20 mouse cellular contexts compared by ENCODE assay signal in genomic region chr8:86833937-86834336, GRCm38 (mm10).
"Had no signal": no experiment of that assay in that cellular context is flagged by ENCODE, and none has a peak within 500 bp of the region (broad histone marks: within the 10 kb centered on the region; RNA-seq: fewer than 3 reads in every experiment).

No protein-coding gene starts in this region.

- H3K4me2 ChIP-seq: limb, embryonic 13.5 days; lung, embryonic 15.5 days; neural tube, embryonic 12.5 days; neural tube, embryonic 15.5 days had no signal

- H3K27me3 ChIP-seq: limb, embryonic 13.5 days; lung, embryonic 15.5 days; neural tube, embryonic 12.5 days; neural tube, embryonic 15.5 days had no signal

- H3K9ac ChIP-seq: limb, embryonic 13.5 days; lung, embryonic 15.5 days; neural tube, embryonic 12.5 days; neural tube, embryonic 15.5 days had no signal

- H3K4me3 ChIP-seq: layer of hippocampus, adult 2 months; limb, embryonic 10.5 days; limb, embryonic 13.5 days; lung, embryonic 15.5 days; midbrain, embryonic 10.5 days; neural tube, embryonic 12.5 days; neural tube, embryonic 15.5 days had no signal

- DNase-seq: kidney, adult 2 months; kidney, postnatal 25 days; layer of hippocampus, adult 9-11 months; lung, adult 18-20 months; lung, postnatal 10 days; lung, postnatal 36 days; midbrain, embryonic 14.5 days; right cerebral cortex, adult 18-20 months; right cerebral cortex, postnatal 14 days; right cerebral cortex, postnatal 4 days; thymus, postnatal 25 days had no signal

- H3K27ac ChIP-seq: kidney, postnatal 0 days; layer of hippocampus, adult 2 months; limb, embryonic 10.5 days; limb, embryonic 13.5 days; lung, embryonic 15.5 days; midbrain, embryonic 10.5 days; neural tube, embryonic 12.5 days; neural tube, embryonic 15.5 days had no signal

- H3K9me3 ChIP-seq: limb, embryonic 10.5 days; limb, embryonic 13.5 days; lung, embryonic 15.5 days; midbrain, embryonic 10.5 days; neural tube, embryonic 12.5 days; neural tube, embryonic 15.5 days had no signal

- ATAC-seq: intestine, postnatal 0 days had no signal

- H3K36me3 ChIP-seq: lung, embryonic 15.5 days; neural tube, embryonic 15.5 days had no signal

- H3K4me1 ChIP-seq: limb, embryonic 10.5 days; limb, embryonic 13.5 days; lung, embryonic 15.5 days; midbrain, embryonic 10.5 days; neural tube, embryonic 12.5 days; neural tube, embryonic 15.5 days had no signal
